32 mouse cellular contexts compared by ENCODE assay signal in the genomic region with DNA sequence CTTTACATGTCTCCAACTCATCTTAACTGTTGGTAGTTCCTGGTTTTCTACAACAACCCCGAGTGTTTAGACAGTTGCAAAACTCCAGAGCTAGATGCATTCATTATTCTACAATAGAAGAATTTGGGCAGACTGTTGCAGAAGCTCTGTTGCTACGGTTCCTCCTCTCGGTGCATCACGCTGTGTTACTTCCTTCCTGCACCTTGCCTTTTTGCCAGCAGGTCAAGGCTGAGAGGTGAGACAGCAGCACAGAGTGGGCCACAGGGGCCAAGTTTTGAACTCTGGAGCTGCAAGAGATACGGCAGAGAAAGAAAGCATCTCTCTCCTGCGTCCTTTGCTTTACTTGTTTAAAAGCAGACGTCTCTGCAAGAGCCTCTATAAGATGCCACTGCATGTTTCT.
DNase-seq lines count a peak whose midpoint lies in the region; ATAC-seq and TF ChIP-seq lines count a peak whose summit lies in the region.
"Had no signal": no experiment of that assay in that cellular context is flagged by ENCODE, and none has a peak within 500 bp of the region (broad histone marks: within the 10 kb centered on the region; RNA-seq: fewer than 3 reads in every experiment).

No protein-coding gene starts in this region.

- H3K4me2 ChIP-seq in midbrain, embryonic 16.5 days (ENCODE audit: low read length) = no peak overlapping the region
- no peak overlapping the region for H3K4me2 ChIP-seq in midbrain, postnatal 0 days (ENCODE audit: low read depth, low read length, poor library complexity, severe bottlenecking)
- H3K4me2 ChIP-seq: embryonic facial prominence, embryonic 12.5 days; forebrain, embryonic 15.5 days; heart, embryonic 15.5 days; hindbrain, embryonic 15.5 days; limb, embryonic 15.5 days; liver, embryonic 15.5 days; lung, embryonic 14.5 days; midbrain, embryonic 13.5 days; neural tube, embryonic 13.5 days had no signal

- WGBS in heart, embryonic 10.5 days = 88% methylated on average over 7 of the region's 7 CpGs
- 75% methylated on average over 7 of the region's 7 CpGs for WGBS in midbrain, embryonic 16.5 days
- WGBS in midbrain, postnatal 0 days = 68% methylated on average over 7 of the region's 7 CpGs

- H3K4me3 ChIP-seq in heart, embryonic 10.5 days = no peak overlapping the region
- H3K4me3 ChIP-seq in midbrain, embryonic 16.5 days (ENCODE audit: low read depth, low read length) = no peak overlapping the region
- no peak overlapping the region for H3K4me3 ChIP-seq in midbrain, postnatal 0 days (ENCODE audit: low read depth, low read length)
- H3K4me3 ChIP-seq: embryonic facial prominence, embryonic 12.5 days; forebrain, embryonic 15.5 days; heart, embryonic 15.5 days; hindbrain, embryonic 15.5 days; limb, embryonic 10.5 days; limb, embryonic 15.5 days; liver, embryonic 15.5 days; midbrain, embryonic 13.5 days; myocyte; neural tube, embryonic 13.5 days had no signal

- ATAC-seq in midbrain, embryonic 16.5 days = peak; percentile 47; the same call in 1 of the 2 replicates
- no peak for ATAC-seq in midbrain, postnatal 0 days (ENCODE audit: low FRiP score)
- ATAC-seq: forebrain, embryonic 15.5 days; inflammation-experienced regulatory T-cells, adult 6 months; midbrain, embryonic 13.5 days had no signal

- intact Hi-C loops in heart, postnatal 25 days (cut with DNase I) = no loop called here

- no peak overlapping the region for H3K9ac ChIP-seq in midbrain, embryonic 16.5 days (ENCODE audit: low read depth, low read length)
- H3K9ac ChIP-seq in midbrain, postnatal 0 days (replicated peaks; ENCODE audit: low read length, poor library complexity, severe bottlenecking) = no peak overlapping the region
- H3K9ac ChIP-seq: embryonic facial prominence, embryonic 12.5 days; forebrain, embryonic 15.5 days; heart, embryonic 15.5 days; hindbrain, embryonic 15.5 days; limb, embryonic 15.5 days; liver, embryonic 15.5 days; lung, embryonic 14.5 days; midbrain, embryonic 13.5 days; neural tube, embryonic 13.5 days had no signal

- H3K36me3 ChIP-seq in heart, embryonic 10.5 days = peaks cover 7% of the 10 kb centered on the region; the same call in 1 of the 2 replicates
- H3K36me3 ChIP-seq in midbrain, embryonic 16.5 days (ENCODE audit: control insufficient read depth, insufficient read depth, low read length) = no peaks in the 10 kb centered on the region
- no peaks in the 10 kb centered on the region for H3K36me3 ChIP-seq in midbrain, postnatal 0 days (ENCODE audit: insufficient read depth, low read length)
- H3K36me3 ChIP-seq: forebrain, embryonic 15.5 days; heart, embryonic 15.5 days; hindbrain, embryonic 15.5 days; midbrain, embryonic 13.5 days had no signal

- no peak overlapping the region for H3K27ac ChIP-seq in heart, embryonic 10.5 days
- H3K27ac ChIP-seq in midbrain, embryonic 16.5 days (ENCODE audit: low read length) = no peak overlapping the region
- H3K27ac ChIP-seq in midbrain, postnatal 0 days (ENCODE audit: low read depth, low read length) = no peak overlapping the region
- H3K27ac ChIP-seq: embryonic facial prominence, embryonic 12.5 days; forebrain, embryonic 15.5 days; heart, embryonic 15.5 days; hindbrain, embryonic 15.5 days; kidney, postnatal 0 days; limb, embryonic 10.5 days; limb, embryonic 15.5 days; liver, embryonic 15.5 days; midbrain, embryonic 13.5 days; neural tube, embryonic 13.5 days; stomach, postnatal 0 days had no signal

- peak; percentile 13 for DNase-seq in adrenal gland, postnatal 10 days
- DNase-seq in adrenal gland, postnatal 25 days = no peak
- DNase-seq in heart, embryonic 10.5 days (ENCODE audit: low spot score) = peak; percentile 43
- DNase-seq in heart, postnatal 25 days (ENCODE audit: low spot score) = no peak
- DNase-seq in midbrain, postnatal 0 days (ENCODE audit: low spot score) = no peak
- DNase-seq in naive thymus-derived CD4-positive, alpha-beta T cell, adult 2 months (ENCODE audit: low read depth) = peak; percentile 33
- no peak for DNase-seq in kidney, adult 11 months
- DNase-seq: adrenal gland, postnatal 14 days; cerebellum, postnatal 36 days; embryo, embryonic 11 days; heart, postnatal 36 days; kidney, adult 8-10 months; kidney, postnatal 4 days; lung, embryonic 14.5 days; lung, postnatal 14 days; right cerebral cortex, postnatal 4 days; thymus, adult 18-20 months had no signal

- TF ChIP-seq CTCF in midbrain, postnatal 0 days (IDR thresholded peaks at IDR 0.05) = no peak

- no peaks in the 10 kb centered on the region for H3K27me3 ChIP-seq in heart, embryonic 10.5 days (ENCODE audit: insufficient read depth, poor library complexity, severe bottlenecking)
- no peaks in the 10 kb centered on the region for H3K27me3 ChIP-seq in midbrain, embryonic 16.5 days (ENCODE audit: control insufficient read depth, insufficient read depth, low read depth, low read length)
- H3K27me3 ChIP-seq in midbrain, postnatal 0 days (ENCODE audit: insufficient read depth, low read length) = no peaks in the 10 kb centered on the region
- H3K27me3 ChIP-seq: embryonic facial prominence, embryonic 12.5 days; forebrain, embryonic 15.5 days; heart, embryonic 15.5 days; hindbrain, embryonic 15.5 days; limb, embryonic 15.5 days; liver, embryonic 15.5 days; midbrain, embryonic 13.5 days; neural tube, embryonic 13.5 days had no signal

- H3K9me3 ChIP-seq in heart, embryonic 10.5 days = no peaks in the 10 kb centered on the region
- H3K9me3 ChIP-seq in midbrain, embryonic 16.5 days (replicated peaks; ENCODE audit: control insufficient read depth, low read length, poor library complexity, severe bottlenecking) = no peaks in the 10 kb centered on the region
- H3K9me3 ChIP-seq in midbrain, postnatal 0 days (ENCODE audit: low read length) = no peaks in the 10 kb centered on the region
- H3K9me3 ChIP-seq: embryonic facial prominence, embryonic 12.5 days; forebrain, embryonic 15.5 days; G1E; heart, embryonic 15.5 days; hindbrain, embryonic 15.5 days; limb, embryonic 10.5 days; limb, embryonic 15.5 days; liver, embryonic 15.5 days; midbrain, embryonic 13.5 days; neural tube, embryonic 13.5 days had no signal

- H3K4me1 ChIP-seq in heart, embryonic 10.5 days = peaks cover 10% of the 10 kb centered on the region; the same call in 1 of the 2 replicates
- peaks cover 3% of the 10 kb centered on the region; the same call in 1 of the 2 replicates for H3K4me1 ChIP-seq in midbrain, embryonic 16.5 days (ENCODE audit: control insufficient read depth, insufficient read depth, low read length)
- no peaks in the 10 kb centered on the region for H3K4me1 ChIP-seq in midbrain, postnatal 0 days (ENCODE audit: insufficient read depth, low read length)
- H3K4me1 ChIP-seq: embryonic facial prominence, embryonic 12.5 days; forebrain, embryonic 15.5 days; hindbrain, embryonic 15.5 days; limb, embryonic 10.5 days had no signal

Comparison
In these comparisons a context has a peak if more than half of its experiments do, and no peak if none do; other contexts are left out.
1. DNase-seq: peak in adrenal gland, postnatal 10 days (single experiment), heart, embryonic 10.5 days (single experiment) and naive thymus-derived CD4-positive, alpha-beta T cell, adult 2 months (single experiment); none in adrenal gland, postnatal 25 days (single experiment), heart, postnatal 25 days (single experiment), midbrain, postnatal 0 days (single experiment) and kidney, adult 11 months (single experiment).